Mouse (Mus musculus) embryonic fibroblast, embryonic 13.5 days (primary cell): Measurements from ENCODE around the gene Smc6.

Source experiments
- CTCF ChIP-seq: IDR thresholded peaks from 2 replicates; pipeline ENCODE4 v1.5.1; 2011; ENCODE audit warnings: mild to moderate bottlenecking, control low read depth, low read length, moderate library complexity, borderline replicate concordance; ENCODE audit not compliant: insufficient read depth
- POLR2A ChIP-seq: IDR thresholded peaks from 2 replicates; pipeline ENCODE4 v1.6.1; 2011; ENCODE audit warnings: low read depth, mild to moderate bottlenecking, control low read depth, low read length, moderate library complexity

- TF ChIP-seq CTCF = no peak
- no peak for TF ChIP-seq POLR2A
Observed at GRCm38 (mm10) chr12:11216454-11216853, 49.2 kb upstream of the Smc6 start.
